Mouse (Mus musculus) layer of hippocampus, adult 6 months (tissue): ENCODE results near the gene Klhdc8a. TPM values are rescaled to one million over a fixed set of nuclear protein-coding genes. Genes with fewer than 3 reads are reported as not detected.

Experiments used
- long read RNA-seq, 2 experiments: library from polyadenylated mRNA; unstranded; transcript quantifications; one replicate each; pipeline ENCODE4 v2.0.0; 2019 to 2020
- polyA plus RNA-seq: library from polyadenylated mRNA; unstranded; fragments of <200 nt; fragmentation: Nextera tagmentation; gene quantifications from 2 replicates; pipeline ENCODE4 v1.2.3, GENCODE M21; 2021

Klhdc8a gene
- polyA plus RNA-seq = 2.4 and 4.1 TPM in 2 replicates
- long read RNA-seq, experiment 1, full-length matches to known transcripts = 17 of 21 reads
- long read RNA-seq, experiment 1, partial matches to known transcripts = 2 of 21 reads
- long read RNA-seq, experiment 1, other reads (novel, unspliced or antisense) = 2 of 21 reads
- long read RNA-seq, experiment 2, full-length matches to known transcripts = 94 of 102 reads
- long read RNA-seq, experiment 2, partial matches to known transcripts = 1 of 102 reads
- long read RNA-seq, experiment 2, other reads (novel, unspliced or antisense) = 7 of 102 reads

GRCm38 (mm10) chr1:132298425-132298800 lies at the start of gene Klhdc8a:
Klhdc8a (plus strand) TSS chr1:132298626.

GRCm38 (mm10) chr1:132315889-132316624 lies 17.6 kb downstream of the Klhdc8a start, which contains the start of gene Nuak2:
Nuak2 (plus strand) TSS chr1:132316126.

Other genes with a start within 250 kb of the Klhdc8a start
- 71.4 and 96.2 TPM in 2 replicates for gene Mfsd4a, start 230.6 kb upstream of the Klhdc8a start, polyA plus RNA-seq
- 3.5 and 3.8 TPM in 2 replicates for gene Cdk18, start 158.9 kb upstream of the Klhdc8a start, polyA plus RNA-seq
- gene Lemd1, start 107.2 kb upstream of the Klhdc8a start, polyA plus RNA-seq = 1.2 and 1.7 TPM in 2 replicates
- gene AC124108.1, start 107.2 kb upstream of the Klhdc8a start, polyA plus RNA-seq = 0.11 TPM in 2 replicates
- gene Gm10188, start 68.9 kb upstream of the Klhdc8a start, polyA plus RNA-seq = not detected in 2 replicates
- 0.78 and 0.79 TPM in 2 replicates for gene Nuak2, start 17.5 kb downstream of the Klhdc8a start, polyA plus RNA-seq
- gene Tmcc2, start 92.7 kb downstream of the Klhdc8a start, polyA plus RNA-seq = 42.8 and 46.5 TPM in 2 replicates
- gene Dstyk, start 118.9 kb downstream of the Klhdc8a start, polyA plus RNA-seq = 5.1 and 6.7 TPM in 2 replicates
- gene Rbbp5, start 178.7 kb downstream of the Klhdc8a start, polyA plus RNA-seq = 22.0 and 25.2 TPM in 2 replicates
- gene Tmem81, start 207.6 kb downstream of the Klhdc8a start, polyA plus RNA-seq = 1.2 and 1.8 TPM in 2 replicates
- gene Cntn2, start 244.6 kb downstream of the Klhdc8a start, polyA plus RNA-seq = 12.4 and 15.5 TPM in 2 replicates